Mouse (Mus musculus) neural tube, embryonic 11.5 days (tissue): ENCODE measurements at regions not wholly inside any gene's neighbourhood (a gene's known extent, or its start where the extent isn't known, plus 50 kb on each side); places are given as distances from the start of the nearest gene placed in this dataset.
A peak's percentile ranks its signal among the peaks of the same experiment; 100 is the strongest.

Experiments
- ATAC-seq: fragments of 200-750 bp; cut with Nextera tagmentation; 2 replicates; pipeline ENCODE4 v1.8.0; 2017; ENCODE audit warnings: moderate number of reproducible peaks, mild to moderate bottlenecking, moderate TSS enrichment, moderate library complexity; ENCODE audit not compliant: insufficient read depth, low FRiP score, low TSS enrichment
- DNase-seq: peaks from one replicate; pipeline ENCODE4 v3.0.0-alpha.2; 2015; ENCODE audit warnings: low spot score
- H3K27ac ChIP-seq: fragments of 300-500 bp; sonication (generic); 2 replicates; pipeline ENCODE4 v1.5.1; 2014; ENCODE audit warnings: low read depth, mild to moderate bottlenecking, low read length
- H3K27me3 ChIP-seq: fragments of 300-500 bp; sonication (generic); 2 replicates; pipeline ENCODE4 v1.6.1; 2014; ENCODE audit warnings: mild to moderate bottlenecking, low read length, mixed read lengths; ENCODE audit not compliant: control insufficient read depth, insufficient read depth
- H3K36me3 ChIP-seq: fragments of 300-500 bp; sonication (generic); 2 replicates; pipeline ENCODE4 v1.6.1; 2014; ENCODE audit warnings: mild to moderate bottlenecking, low read length, moderate library complexity, mixed read lengths; ENCODE audit not compliant: control insufficient read depth, insufficient read depth
- H3K4me1 ChIP-seq: fragments of 300-500 bp; sonication (generic); 2 replicates; pipeline ENCODE4 v1.6.1; 2014; ENCODE audit warnings: low read length, mixed read lengths; ENCODE audit not compliant: control insufficient read depth, insufficient read depth
- H3K4me2 ChIP-seq: fragments of 300-500 bp; sonication (generic); 2 replicates; pipeline ENCODE4 v1.6.1; 2014; ENCODE audit warnings: low read depth, mild to moderate bottlenecking, moderate library complexity
- H3K4me3 ChIP-seq: fragments of 300-500 bp; sonication (generic); 2 replicates; pipeline ENCODE4 v1.5.1; 2014; ENCODE audit warnings: low read depth, low read length
- H3K9ac ChIP-seq: fragments of 300-500 bp; sonication (generic); 2 replicates; pipeline ENCODE4 v1.6.1; 2014; ENCODE audit warnings: mild to moderate bottlenecking, low read length
- H3K9me3 ChIP-seq: fragments of 300-500 bp; sonication (generic); 2 replicates; pipeline ENCODE4 v1.6.1; 2016; ENCODE audit warnings: low read length; ENCODE audit not compliant: control insufficient read depth
- WGBS: fragments of 180-500 bp; shearing (Covaris S2); extraction: QIAGEN DNeasy Blood & Tissue Kit; methylation state at CpG from one replicate; pipeline ENCODE4 v1.1.7; 2014; 5-methylcytosine and 5-hydroxymethylcytosine counted together

DNA sequence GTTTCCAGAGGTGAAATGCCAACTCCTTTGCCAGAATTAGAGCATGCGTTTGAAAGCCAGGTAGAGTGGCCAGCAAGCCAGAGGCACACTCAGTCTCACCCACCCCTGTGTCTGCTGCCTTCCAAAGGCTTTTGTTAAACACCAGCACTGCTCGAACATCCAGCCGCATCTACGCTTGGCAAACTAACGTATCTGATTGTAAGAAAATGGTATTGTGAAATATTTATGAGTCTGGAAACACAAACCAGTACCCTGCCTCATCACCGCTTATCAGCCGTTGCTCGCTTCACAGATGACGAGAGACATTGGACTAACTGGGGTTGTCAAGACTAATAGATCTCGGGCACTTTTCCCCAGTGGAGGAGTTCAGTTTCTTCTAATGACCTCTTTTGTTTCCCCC, 287.3 kb downstream of the Rwdd3 start:
- no peak overlapping the region for H3K4me2 ChIP-seq
- ATAC-seq, result 0 out of 2 replicates have a peak, but pooled peaks have one; percentile 31
- H3K4me1 ChIP-seq, result no peaks in the 10 kb centered on the region
- no peak overlapping the region for H3K27ac ChIP-seq
- no peaks in the 10 kb centered on the region for H3K9me3 ChIP-seq
- peak; percentile 23 for DNase-seq
- 65% methylated on average over 10 of the region's 10 CpGs for WGBS
- H3K9ac ChIP-seq, result no peak overlapping the region
- H3K36me3 ChIP-seq, result no peaks in the 10 kb centered on the region
- H3K4me3 ChIP-seq, result no peak overlapping the region
- no peaks in the 10 kb centered on the region for H3K27me3 ChIP-seq

DNA sequence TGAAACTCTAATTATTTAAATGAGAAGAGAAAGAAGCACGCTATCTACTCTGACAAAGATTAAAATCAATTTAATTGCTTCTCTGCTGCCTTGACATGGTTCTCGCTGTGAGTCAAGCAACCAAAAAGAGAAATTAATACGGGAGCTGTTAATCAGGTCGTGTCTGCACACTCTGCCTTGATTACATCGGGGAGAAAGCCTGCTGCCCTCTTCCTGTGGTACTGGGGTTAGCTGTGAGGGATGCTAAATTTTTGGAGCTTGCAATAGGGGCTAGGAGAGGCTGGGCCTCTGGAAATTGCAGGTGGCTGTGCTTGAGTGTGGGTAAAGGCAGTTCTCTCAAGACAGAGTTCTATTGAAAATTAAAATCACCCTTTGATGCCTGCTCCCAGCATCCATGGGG, 287.8 kb downstream of the Rwdd3 start:
- no peaks in the 10 kb centered on the region for H3K4me1 ChIP-seq
- DNase-seq (no peak), ATAC-seq (peak; percentile 46; the same call in 1 of the 2 replicates)
- H3K4me3 ChIP-seq, result no peak overlapping the region
- no peak overlapping the region for H3K27ac ChIP-seq
- no peak overlapping the region for H3K9ac ChIP-seq
- no peaks in the 10 kb centered on the region for H3K36me3 ChIP-seq
- no peak overlapping the region for H3K4me2 ChIP-seq
- WGBS, result 52% methylated on average over 5 of the region's 5 CpGs
- no peaks in the 10 kb centered on the region for H3K9me3 ChIP-seq
- H3K27me3 ChIP-seq, result no peaks in the 10 kb centered on the region

DNA sequence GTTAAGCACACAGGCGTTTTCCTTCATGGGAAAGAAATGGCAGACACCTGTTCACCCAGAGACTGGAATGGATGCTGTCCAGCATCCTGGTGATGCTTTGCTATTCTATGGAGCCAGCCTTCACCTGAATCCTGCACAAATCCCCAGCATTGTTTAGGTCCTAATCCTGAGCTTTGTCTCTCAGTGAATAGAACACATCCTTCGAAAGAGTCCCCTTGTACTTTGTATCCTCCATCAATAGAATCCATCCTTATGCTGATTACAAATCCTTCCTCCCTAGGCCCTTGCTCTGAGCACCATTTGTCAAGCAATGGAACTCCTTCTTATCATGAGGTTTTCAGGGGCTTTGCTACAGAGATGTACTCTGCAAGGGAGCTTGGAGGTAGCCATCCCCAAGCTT, 292.1 kb downstream of the Rwdd3 start:
- Histone ChIP-seq H3K9me3 (no peaks in the 10 kb centered on the region), H3K27me3 (no peaks in the 10 kb centered on the region), H3K27ac (no peak overlapping the region), H3K4me2 (no peak overlapping the region), H3K36me3 (no peaks in the 10 kb centered on the region), H3K4me1 (no peaks in the 10 kb centered on the region), H3K9ac (no peak overlapping the region), H3K4me3 (no peak overlapping the region)
- WGBS, result 87% methylated on average over 2 of the region's 2 CpGs
- DNase-seq (no peak), ATAC-seq (no peak)

DNA sequence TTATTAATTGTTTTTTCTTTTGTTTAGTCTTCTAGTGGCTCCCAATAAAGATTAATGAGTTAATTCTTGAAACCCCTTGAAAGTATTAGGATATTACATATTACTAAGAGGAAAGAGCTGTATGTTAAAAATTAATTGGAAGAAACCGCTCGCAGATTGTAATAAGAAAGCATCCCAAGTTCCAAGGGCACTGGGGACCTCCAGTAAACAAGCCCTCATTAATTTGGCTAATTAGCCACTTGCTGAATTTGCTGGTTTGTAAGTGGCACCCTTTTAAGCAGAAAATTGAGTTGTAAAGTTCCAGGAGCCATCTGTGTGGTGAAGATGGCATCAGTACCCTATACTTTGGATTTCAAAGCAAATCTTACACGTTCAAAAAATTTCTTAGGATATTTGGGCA, 295.8 kb downstream of the Rwdd3 start:
- 94% methylated on average over 3 of the region's 3 CpGs for WGBS
- H3K4me2 ChIP-seq, result no peak overlapping the region
- no peak overlapping the region for H3K27ac ChIP-seq
- no peaks in the 10 kb centered on the region for H3K27me3 ChIP-seq
- no peaks in the 10 kb centered on the region for H3K4me1 ChIP-seq
- no peaks in the 10 kb centered on the region for H3K9me3 ChIP-seq
- H3K4me3 ChIP-seq, result no peak overlapping the region
- H3K9ac ChIP-seq, result no peak overlapping the region
- DNase-seq (no peak), ATAC-seq (no peak)
- H3K36me3 ChIP-seq, result no peaks in the 10 kb centered on the region

DNA sequence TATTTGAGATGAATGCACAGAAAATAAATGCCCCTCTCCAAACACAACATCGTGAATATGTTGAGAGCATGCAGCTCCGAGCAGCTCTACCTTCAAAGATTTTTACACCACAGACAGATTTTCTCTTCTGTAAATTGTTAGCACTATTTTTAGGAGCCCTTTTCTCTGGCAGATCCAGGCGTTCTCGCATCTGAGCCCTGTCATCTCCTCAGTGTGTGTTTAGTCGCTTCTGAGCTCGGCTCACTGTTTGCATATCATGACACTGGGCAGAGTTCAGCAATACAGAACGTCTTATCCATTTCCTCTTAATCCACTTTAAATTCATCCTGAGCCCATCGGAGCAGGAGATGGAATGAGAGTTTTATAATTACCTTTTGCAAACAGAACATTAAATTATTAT, 306.5 kb downstream of the Rwdd3 start:
- 83% methylated on average over 8 of the region's 8 CpGs for WGBS
- ATAC-seq, result no peak
- DNase-seq, result no peak
- H3K27ac ChIP-seq, result no peak overlapping the region
- H3K27me3 ChIP-seq, result no peaks in the 10 kb centered on the region
- H3K4me2 ChIP-seq, result no peak overlapping the region
- H3K36me3 ChIP-seq, result no peaks in the 10 kb centered on the region
- no peaks in the 10 kb centered on the region for H3K9me3 ChIP-seq
- no peak overlapping the region for H3K9ac ChIP-seq
- no peak overlapping the region for H3K4me3 ChIP-seq
- H3K4me1 ChIP-seq, result no peaks in the 10 kb centered on the region

DNA sequence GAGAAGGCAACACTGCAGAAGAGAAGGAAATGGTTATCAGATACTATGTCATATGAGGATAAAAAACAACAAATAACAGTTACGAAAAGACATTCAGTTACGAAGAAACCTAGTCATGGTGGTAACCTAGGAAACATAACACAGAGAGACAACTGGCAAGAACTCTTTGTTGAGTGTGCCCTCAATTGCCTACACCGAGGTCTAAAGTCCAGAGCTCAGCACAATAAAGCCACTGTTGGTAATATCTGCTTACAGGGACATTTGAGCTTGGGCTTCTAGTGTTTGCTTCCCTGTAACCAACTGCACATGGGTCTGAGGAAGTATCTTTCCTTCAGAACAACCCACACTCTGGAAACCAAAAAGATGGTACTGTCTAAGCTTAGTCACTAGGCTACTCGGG, 309.9 kb downstream of the Rwdd3 start:
- no peaks in the 10 kb centered on the region for H3K4me1 ChIP-seq
- no peaks in the 10 kb centered on the region for H3K36me3 ChIP-seq
- H3K9ac ChIP-seq, result no peak overlapping the region
- no peak overlapping the region for H3K4me3 ChIP-seq
- ATAC-seq, result no peak
- no peaks in the 10 kb centered on the region for H3K27me3 ChIP-seq
- WGBS, result 87% methylated on average over 4 of the region's 4 CpGs
- DNase-seq, result no peak
- H3K27ac ChIP-seq, result no peak overlapping the region
- no peak overlapping the region for H3K4me2 ChIP-seq
- no peaks in the 10 kb centered on the region for H3K9me3 ChIP-seq

DNA sequence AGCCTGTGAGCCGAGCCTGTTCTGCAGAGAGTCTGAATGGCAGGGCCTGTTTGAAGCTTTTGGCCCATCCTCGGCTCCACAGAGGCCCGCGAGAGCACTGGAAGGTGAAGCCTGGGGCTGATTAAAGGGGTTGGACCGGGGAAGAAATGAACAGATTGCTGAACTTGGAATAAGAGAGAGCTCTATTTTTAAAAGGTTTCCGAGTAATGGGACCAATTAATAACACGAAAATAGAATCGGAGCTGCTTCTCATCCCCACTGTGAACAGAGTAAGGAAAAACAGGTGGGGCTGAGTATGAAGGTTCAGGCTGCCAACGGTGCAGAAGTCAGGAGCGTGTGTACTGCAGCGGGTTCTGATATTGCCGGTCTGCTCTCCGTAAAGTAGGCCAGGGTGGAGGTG, 313.2 kb downstream of the Rwdd3 start:
- H3K4me1 ChIP-seq, result no peaks in the 10 kb centered on the region
- H3K36me3 ChIP-seq, result no peaks in the 10 kb centered on the region
- H3K9me3 ChIP-seq, result no peaks in the 10 kb centered on the region
- DNase-seq, result no peak
- no peak overlapping the region for H3K4me3 ChIP-seq
- no peaks in the 10 kb centered on the region for H3K27me3 ChIP-seq
- H3K27ac ChIP-seq, result no peak overlapping the region
- 86% methylated on average over 13 of the region's 13 CpGs for WGBS
- H3K9ac ChIP-seq, result no peak overlapping the region
- no peak for ATAC-seq
- no peak overlapping the region for H3K4me2 ChIP-seq

DNA sequence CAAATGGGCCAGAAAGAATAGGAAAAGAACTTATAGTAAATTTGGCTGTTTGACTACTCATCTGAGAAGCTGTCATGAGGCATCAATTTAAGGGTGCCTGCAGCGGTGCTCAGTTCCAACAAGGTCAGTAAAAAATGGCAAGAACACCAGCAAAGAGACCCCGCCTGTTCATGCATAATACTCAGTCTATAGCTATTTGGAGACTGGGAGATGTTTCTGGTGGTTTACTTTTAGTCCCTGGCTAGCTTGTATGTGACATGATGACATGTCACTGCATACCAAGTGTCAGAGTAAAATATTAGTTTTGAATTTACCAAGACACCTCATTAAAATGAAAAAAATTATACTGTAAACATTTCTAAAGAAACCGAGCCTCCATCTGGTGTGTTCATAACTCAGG, 317.2 kb downstream of the Rwdd3 start:
- H3K27me3 ChIP-seq, result no peaks in the 10 kb centered on the region
- H3K4me3 ChIP-seq, result no peak overlapping the region
- no peak overlapping the region for H3K9ac ChIP-seq
- H3K4me1 ChIP-seq, result no peaks in the 10 kb centered on the region
- ATAC-seq, result no peak
- no peaks in the 10 kb centered on the region for H3K36me3 ChIP-seq
- no peak for DNase-seq
- WGBS, result 88% methylated on average over 3 of the region's 3 CpGs
- H3K27ac ChIP-seq, result no peak overlapping the region
- H3K9me3 ChIP-seq, result no peaks in the 10 kb centered on the region
- no peak overlapping the region for H3K4me2 ChIP-seq

DNA sequence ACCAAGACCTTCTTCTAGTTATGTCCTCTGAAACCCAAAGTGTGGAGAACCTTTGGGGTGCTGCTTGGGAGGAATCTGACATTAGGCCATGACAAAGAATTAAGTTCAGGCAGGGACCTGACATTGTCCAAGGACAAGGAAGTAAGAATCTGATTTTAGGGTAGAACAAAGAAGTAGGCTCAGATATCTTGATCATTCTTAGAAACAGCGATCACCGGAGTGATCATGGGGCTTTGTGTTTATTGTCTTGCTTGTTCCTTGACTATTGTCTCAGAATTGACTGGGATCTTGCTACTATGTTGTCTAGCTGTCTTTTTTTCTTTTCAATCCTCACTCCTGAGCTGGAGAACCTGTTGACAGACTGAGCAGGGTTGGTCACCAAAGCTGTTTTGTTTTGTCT, 327.9 kb downstream of the Rwdd3 start:
- no peak for DNase-seq
- no peak overlapping the region for H3K27ac ChIP-seq
- no peaks in the 10 kb centered on the region for H3K9me3 ChIP-seq
- 92% methylated on average over 2 of the region's 2 CpGs for WGBS
- ATAC-seq, result no peak
- no peaks in the 10 kb centered on the region for H3K4me1 ChIP-seq
- H3K4me2 ChIP-seq, result no peak overlapping the region
- H3K36me3 ChIP-seq, result no peaks in the 10 kb centered on the region
- H3K9ac ChIP-seq, result no peak overlapping the region
- no peaks in the 10 kb centered on the region for H3K27me3 ChIP-seq
- no peak overlapping the region for H3K4me3 ChIP-seq
